Mouse (Mus musculus) kidney, adult 2 months (tissue): Measurements from ENCODE around the gene Ly6g6f.

Source experiments
- CTCF ChIP-seq: fragments of 200-500 bp; conservative IDR thresholded peaks from 2 replicates; pipeline ENCODE4 v1.5.1; 2011; ENCODE audit warnings: low read depth, mild to moderate bottlenecking, control low read depth, low read length, moderate library complexity, mixed read lengths; ENCODE audit not compliant: insufficient read depth, insufficient read length
- POLR2A ChIP-seq: fragments of 200-500 bp; IDR thresholded peaks from one replicate; pipeline ENCODE4 v1.6.1; 2011; ENCODE audit warnings: low read depth, low read length, control low read depth

GRCm38 (mm10) chr17:35064378-35064877 is 21.0 kb downstream of the Ly6g6f start:
- TF ChIP-seq CTCF, result no peak
- TF ChIP-seq POLR2A, result no peak
